ENCODE assay signal across 30 mouse cellular contexts in the genomic region with DNA sequence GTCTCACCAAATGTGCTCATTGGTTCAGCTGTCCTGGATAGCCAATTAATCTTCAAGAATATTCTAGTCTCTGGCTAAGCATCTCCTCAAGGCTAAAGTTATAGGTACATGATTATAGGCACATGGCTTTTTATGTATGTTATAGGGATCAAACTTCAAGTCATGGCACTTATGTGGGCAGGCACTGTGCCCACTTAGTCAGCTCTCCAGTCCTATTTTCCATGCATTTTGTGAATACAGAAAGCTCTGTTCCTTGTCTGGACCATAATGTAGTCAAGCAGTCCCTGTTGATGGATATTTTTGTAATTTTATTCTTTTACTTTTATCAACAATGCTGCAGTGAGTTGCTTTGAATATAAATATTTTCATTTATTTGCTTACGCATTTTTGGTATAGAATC.
"Had no signal": no experiment of that assay in that cellular context is flagged by ENCODE, and none has a peak within 500 bp of the region (broad histone marks: within the 10 kb centered on the region; RNA-seq: fewer than 3 reads in every experiment).

No protein-coding gene starts in this region.

- H3K4me1 ChIP-seq: limb, embryonic 15.5 days; liver, embryonic 12.5 days; liver, embryonic 13.5 days; liver, embryonic 15.5 days; lung, embryonic 15.5 days; megakaryocyte, embryonic 14.5 days; midbrain, embryonic 10.5 days; midbrain, embryonic 12.5 days; midbrain, embryonic 13.5 days; midbrain, embryonic 15.5 days; neural tube, embryonic 12.5 days had no signal

- H3K27me3 ChIP-seq: limb, embryonic 15.5 days; liver, embryonic 12.5 days; liver, embryonic 13.5 days; liver, embryonic 15.5 days; lung, embryonic 15.5 days; megakaryocyte, embryonic 14.5 days; midbrain, embryonic 12.5 days; midbrain, embryonic 13.5 days; midbrain, embryonic 15.5 days; neural tube, embryonic 12.5 days had no signal

- H3K4me2 ChIP-seq: limb, embryonic 15.5 days; liver, embryonic 11.5 days; liver, embryonic 12.5 days; liver, embryonic 13.5 days; liver, embryonic 15.5 days; lung, embryonic 14.5 days; lung, embryonic 15.5 days; midbrain, embryonic 11.5 days; midbrain, embryonic 12.5 days; midbrain, embryonic 13.5 days; midbrain, embryonic 15.5 days; neural tube, embryonic 12.5 days had no signal

- H3K9ac ChIP-seq: limb, embryonic 15.5 days; liver, embryonic 12.5 days; liver, embryonic 13.5 days; liver, embryonic 14.5 days; liver, embryonic 15.5 days; liver, postnatal 0 days; lung, embryonic 14.5 days; lung, embryonic 15.5 days; midbrain, embryonic 12.5 days; midbrain, embryonic 13.5 days; midbrain, embryonic 15.5 days; neural tube, embryonic 12.5 days had no signal

- H3K4me3 ChIP-seq: left cerebral cortex, adult 2 months; limb, embryonic 15.5 days; liver, embryonic 12.5 days; liver, embryonic 13.5 days; liver, embryonic 15.5 days; lung, embryonic 15.5 days; megakaryocyte, embryonic 14.5 days; midbrain, embryonic 10.5 days; midbrain, embryonic 12.5 days; midbrain, embryonic 13.5 days; midbrain, embryonic 15.5 days; myocyte; neural tube, embryonic 12.5 days had no signal

- H3K36me3 ChIP-seq: limb, embryonic 15.5 days; liver, embryonic 12.5 days; liver, embryonic 13.5 days; liver, embryonic 15.5 days; lung, embryonic 15.5 days; midbrain, embryonic 10.5 days; midbrain, embryonic 12.5 days; midbrain, embryonic 13.5 days; midbrain, embryonic 15.5 days; neural tube, embryonic 12.5 days had no signal

- H3K9me3 ChIP-seq: limb, embryonic 15.5 days; liver, embryonic 12.5 days; liver, embryonic 13.5 days; liver, embryonic 15.5 days; lung, embryonic 15.5 days; midbrain, embryonic 10.5 days; midbrain, embryonic 12.5 days; midbrain, embryonic 13.5 days; midbrain, embryonic 15.5 days; neural tube, embryonic 12.5 days had no signal

- ATAC-seq: liver, embryonic 12.5 days; liver, postnatal 0 days; lung, postnatal 0 days; midbrain, embryonic 13.5 days; midbrain, embryonic 15.5 days; midbrain, embryonic 16.5 days had no signal

- H3K27ac ChIP-seq: left cerebral cortex, adult 2 months; limb, embryonic 15.5 days; liver, embryonic 12.5 days; liver, embryonic 13.5 days; liver, embryonic 14.5 days; liver, embryonic 15.5 days; lung, embryonic 15.5 days; macrophage; midbrain, embryonic 10.5 days; midbrain, embryonic 12.5 days; midbrain, embryonic 13.5 days; midbrain, embryonic 15.5 days; neural tube, embryonic 12.5 days had no signal

- DNase-seq: left cerebral cortex, postnatal 4 days; liver; liver, embryonic 13.5 days; liver, postnatal 0 days; lung, adult 18-20 months; lung, adult 2 months; lung, embryonic 14.5 days; lung, postnatal 10 days; lung, postnatal 14 days; lung, postnatal 36 days; lung, postnatal 4 days; midbrain, embryonic 14.5 days had no signal
